Mouse (Mus musculus) bone marrow macrophage, adult 2 months (primary cell): ENCODE results near the gene Kcnk1.

Experiments
- CTCF ChIP-seq: IDR thresholded peaks from 2 replicates; pipeline ENCODE4 v1.5.1; 2012; ENCODE audit warnings: low read depth, mild to moderate bottlenecking, low read length, moderate library complexity
- POLR2A ChIP-seq: IDR thresholded peaks from 2 replicates; pipeline ENCODE4 v1.6.1; 2012; ENCODE audit warnings: mild to moderate bottlenecking, low read depth, low read length, borderline replicate concordance

DNA sequence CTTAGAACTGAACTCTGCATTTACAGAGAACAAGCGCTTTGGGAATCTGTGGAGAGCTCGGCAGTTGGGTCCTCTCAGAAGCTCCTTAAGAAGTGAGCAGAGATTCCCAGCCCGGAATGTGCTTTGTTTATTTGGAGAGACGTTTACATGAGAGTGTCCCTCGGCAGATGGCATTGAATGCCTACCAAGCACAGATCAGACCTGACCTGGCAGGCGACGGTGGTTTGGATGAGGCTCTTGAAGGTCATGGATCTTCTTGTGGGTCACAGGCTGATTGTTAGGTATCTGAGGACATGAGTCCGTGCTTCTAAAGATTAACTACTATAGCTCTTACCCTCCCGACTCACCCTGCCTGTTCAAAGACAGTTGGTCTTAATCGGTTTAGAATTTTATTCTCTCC, 67.9 kb downstream of the Kcnk1 start:
- no peak for TF ChIP-seq POLR2A
- no peak for TF ChIP-seq CTCF
